Mouse (Mus musculus) urinary bladder, postnatal 14 days (tissue): Measurements from ENCODE around the gene Rab27a.

Experiments
- DNase-seq: peaks from one replicate; pipeline ENCODE4 v3.0.0; 2021; ENCODE audit warnings: low spot score

Rab27a gene

GRCm38 (mm10) chr9:73044146-73045079 is at the start of gene Rab27a:
Gene Rab27a, plus strand, starts transcription at chr9:73044854.
- peak; percentile 88 for DNase-seq

DNA sequence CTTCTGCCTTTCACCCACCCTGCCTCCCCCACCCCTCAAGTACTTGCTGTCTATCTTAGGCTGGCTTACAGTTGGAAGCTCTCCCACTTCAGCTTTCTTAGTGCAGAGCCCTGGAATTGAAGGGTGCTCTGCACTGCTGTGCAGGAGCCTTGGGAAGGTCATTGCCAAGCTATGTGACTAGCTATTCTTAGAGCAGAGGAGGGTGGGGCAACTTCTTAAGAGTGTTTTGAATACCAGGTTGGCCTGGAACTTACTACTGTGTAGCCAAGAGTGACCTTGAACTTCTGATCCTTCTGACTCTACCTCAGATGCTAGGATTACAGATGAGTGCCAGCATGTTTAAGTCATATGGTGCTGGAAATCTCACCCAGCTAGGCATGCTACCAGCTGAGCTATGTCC is 48.5 kb upstream of the Rab27a start:
- DNase-seq, result no peak

DNA sequence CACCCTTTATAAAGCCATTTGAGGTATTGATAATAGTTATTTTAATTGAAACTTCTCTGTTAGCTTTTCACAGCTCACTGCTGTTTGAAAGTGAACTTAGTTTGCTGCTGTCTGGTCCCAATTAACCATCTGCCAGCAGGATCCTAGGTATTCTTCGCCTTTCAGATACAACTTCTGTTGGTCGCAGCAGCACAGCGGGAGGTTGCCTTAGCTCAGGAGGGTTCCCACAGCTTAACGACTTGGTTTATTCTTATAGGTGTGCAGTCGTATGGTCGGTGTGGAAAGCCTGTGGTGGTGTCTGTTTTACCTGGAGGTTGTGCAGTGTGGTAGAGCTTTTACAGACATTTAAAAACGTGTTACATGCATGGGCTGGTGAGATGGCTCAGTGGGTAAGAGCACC is 47.8 kb upstream of the Rab27a start:
- DNase-seq, result no peak

GRCm38 (mm10) chr9:73000487-73000886 is 44.2 kb upstream of the Rab27a start:
- DNase-seq, result no peak

DNA sequence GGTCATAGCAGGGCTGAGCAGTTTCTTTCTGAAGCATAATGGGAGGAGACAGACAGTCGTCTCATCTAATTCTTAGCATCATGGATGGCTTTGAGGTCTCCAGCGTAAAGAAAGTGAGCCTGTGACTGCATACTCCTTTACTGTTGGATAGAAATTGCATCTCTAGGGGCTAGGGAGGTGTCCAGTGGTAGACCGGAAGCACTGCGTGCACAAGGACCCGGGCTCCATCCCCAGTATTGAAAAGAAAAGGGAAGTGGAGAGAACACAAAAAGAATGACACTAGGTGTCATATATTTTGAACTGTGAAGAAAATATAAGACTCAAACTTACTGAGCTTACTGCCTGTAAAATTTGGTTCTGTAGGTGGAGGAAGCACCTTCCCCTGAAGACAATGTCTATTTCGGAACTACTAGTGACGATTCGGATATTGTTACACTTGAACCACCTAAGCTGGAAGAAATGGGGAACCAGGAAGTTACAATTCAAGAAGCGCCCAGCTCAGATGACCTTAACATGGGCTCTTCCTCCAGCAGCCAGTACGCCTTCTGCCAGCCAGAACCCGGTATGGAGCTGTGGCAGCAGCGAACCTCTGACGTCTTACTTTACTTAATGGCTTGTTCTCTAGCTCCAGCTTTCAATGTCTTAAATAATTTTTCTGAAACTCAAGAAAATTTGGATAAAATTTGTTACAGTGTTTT is 43.2 kb upstream of the Rab27a start:
- DNase-seq, result no peak

- DNase-seq, result no peak
Observed at GRCm38 (mm10) chr9:73002177-73002576, 42.5 kb upstream of the Rab27a start.

- DNase-seq, result no peak
Observed at GRCm38 (mm10) chr9:73004076-73004475, 40.6 kb upstream of the Rab27a start.

DNA sequence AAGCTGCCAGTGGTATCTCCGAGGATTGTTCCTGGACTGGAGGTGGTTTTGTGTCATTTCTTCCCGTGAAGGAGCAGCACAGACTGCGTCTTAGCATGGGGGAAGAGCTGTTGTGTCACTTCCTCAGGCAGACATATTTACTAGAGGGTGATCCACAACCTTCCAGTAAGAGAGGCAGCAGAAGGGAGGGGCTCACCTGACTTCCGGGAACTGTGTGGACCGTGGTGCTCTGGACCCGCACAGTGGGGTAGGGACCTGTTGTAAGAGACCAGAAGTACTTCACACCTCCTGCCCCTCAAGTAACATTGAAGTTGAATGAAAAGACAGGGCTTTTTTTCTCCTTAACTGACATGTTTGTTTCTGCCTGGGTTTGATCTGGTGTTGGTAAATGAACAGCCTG is 39.5 kb upstream of the Rab27a start:
- no peak for DNase-seq

- DNase-seq, result no peak
Observed at GRCm38 (mm10) chr9:73006175-73006574, 38.5 kb upstream of the Rab27a start.

DNA sequence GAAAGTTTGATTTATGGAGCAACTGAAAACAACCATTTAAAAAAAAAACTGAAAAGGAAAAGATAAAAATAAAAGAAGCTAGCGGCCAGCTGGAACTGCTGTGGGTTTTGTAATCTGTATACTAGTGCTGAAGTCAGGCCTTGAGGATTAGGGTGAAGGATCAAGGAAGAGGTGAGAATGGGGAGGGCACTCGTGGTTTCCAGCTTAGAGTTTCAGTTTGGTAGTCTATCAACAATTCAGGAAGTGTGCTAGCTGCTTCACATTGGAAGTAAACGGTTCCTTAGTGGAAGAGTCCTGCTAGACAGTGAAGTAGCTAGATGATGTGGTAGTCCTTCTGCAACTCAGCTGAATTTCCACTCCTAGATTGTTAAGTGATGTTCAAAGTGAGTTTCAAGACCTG is 36.3 kb upstream of the Rab27a start:
- no peak for DNase-seq

DNA sequence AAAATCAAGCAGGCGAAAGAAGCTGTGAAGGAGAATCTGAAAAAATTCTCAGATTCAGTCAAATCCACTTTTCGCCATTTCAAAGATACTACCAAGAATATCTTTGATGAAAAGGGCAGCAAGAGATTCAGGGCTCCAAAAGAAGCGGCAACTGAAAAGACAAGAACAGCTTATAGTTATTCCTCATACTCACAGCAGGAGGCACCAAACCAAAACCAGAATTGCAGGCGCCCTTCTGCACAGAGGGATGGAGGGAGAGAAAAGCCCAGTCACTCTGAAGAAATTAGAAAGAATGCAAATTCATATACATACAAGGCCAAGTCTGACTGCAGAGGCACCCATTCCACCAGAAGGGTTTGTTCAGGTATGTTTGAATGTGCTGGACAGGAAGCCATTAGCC is 32.0 kb upstream of the Rab27a start:
- DNase-seq, result no peak

DNA sequence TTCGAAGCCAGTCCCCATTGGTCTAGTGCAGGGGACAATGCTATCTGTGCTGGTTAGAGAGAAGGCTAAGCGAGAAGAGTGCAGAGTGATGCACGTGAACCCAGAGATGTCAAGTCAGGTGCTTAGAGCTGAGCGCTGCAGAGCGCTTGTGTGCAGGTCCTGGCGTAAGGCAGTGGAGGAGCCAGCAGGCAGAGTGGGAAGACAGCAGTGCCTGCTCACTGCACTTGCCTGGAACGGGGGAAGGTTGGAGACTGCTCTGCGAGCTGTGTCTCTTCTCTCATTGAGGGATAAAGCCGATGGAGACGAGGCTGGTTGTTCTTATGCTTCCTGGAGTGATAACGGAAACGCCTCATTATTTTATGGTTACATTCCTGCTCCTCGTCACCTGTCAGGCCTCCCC is 29.9 kb upstream of the Rab27a start:
- DNase-seq, result no peak

GRCm38 (mm10) chr9:73019841-73020240 is 24.8 kb upstream of the Rab27a start:
- no peak for DNase-seq

- no peak for DNase-seq
Observed at GRCm38 (mm10) chr9:73020566-73021097, 24.0 kb upstream of the Rab27a start.

- DNase-seq, result no peak
Observed at GRCm38 (mm10) chr9:73025818-73026636, 18.6 kb upstream of the Rab27a start.

DNA sequence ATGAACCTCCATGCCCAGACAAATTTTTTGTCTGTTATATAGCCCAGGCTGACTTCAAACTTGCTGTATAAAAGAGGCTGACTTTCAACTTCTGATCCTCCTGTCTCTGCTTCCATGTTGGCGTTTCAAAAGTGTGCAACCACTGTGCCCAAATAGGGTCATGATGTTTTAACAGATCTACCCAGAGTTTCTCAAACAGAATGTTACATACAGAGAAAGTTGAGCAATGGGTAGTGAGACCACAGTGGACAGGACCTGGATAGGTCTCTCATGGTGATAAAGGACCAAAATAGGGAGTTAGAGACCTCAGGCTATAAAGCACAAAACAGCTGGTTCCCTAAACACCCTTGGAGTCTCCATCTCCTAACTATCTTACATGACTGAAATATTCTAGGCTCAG is 14.2 kb upstream of the Rab27a start:
- DNase-seq, result no peak

DNA sequence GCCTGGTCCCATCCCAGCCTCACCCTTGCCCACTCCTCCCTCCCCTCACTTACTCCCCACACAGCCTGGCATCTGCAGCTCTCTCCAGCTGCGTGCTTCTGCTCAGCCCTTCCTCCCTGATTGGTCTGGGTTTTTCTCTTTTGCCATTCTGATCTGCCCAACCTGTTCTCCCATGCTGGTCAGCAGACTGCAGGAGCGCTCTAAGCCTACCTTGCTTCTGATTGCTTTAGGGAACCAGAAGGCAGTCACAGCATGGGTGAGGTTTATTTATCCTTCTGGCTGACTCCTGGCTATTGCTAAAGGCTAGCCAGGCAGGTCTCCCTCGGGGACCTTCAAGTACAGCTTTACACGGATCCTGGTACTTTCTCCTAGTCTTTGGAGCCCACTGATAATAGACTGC is 13.2 kb upstream of the Rab27a start:
- no peak for DNase-seq

DNA sequence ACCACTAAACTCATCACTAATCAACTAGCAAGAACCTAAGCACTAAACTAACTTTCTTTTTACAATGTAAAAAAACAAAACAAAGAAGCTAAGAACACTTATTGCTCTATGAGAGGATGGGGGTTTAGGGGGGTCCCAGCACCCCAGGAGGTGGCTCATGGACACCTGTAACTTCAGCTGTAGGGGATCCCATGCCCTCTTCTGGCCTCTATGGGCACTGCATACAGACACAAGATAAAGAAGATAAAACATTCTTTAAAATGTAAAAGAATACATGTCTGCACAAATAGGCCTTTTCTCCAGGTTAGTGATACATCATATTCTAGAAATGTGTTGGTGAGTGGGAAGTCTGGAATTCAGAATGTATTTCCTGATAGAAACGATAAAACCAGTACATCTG is 11.2 kb upstream of the Rab27a start:
- no peak for DNase-seq

DNA sequence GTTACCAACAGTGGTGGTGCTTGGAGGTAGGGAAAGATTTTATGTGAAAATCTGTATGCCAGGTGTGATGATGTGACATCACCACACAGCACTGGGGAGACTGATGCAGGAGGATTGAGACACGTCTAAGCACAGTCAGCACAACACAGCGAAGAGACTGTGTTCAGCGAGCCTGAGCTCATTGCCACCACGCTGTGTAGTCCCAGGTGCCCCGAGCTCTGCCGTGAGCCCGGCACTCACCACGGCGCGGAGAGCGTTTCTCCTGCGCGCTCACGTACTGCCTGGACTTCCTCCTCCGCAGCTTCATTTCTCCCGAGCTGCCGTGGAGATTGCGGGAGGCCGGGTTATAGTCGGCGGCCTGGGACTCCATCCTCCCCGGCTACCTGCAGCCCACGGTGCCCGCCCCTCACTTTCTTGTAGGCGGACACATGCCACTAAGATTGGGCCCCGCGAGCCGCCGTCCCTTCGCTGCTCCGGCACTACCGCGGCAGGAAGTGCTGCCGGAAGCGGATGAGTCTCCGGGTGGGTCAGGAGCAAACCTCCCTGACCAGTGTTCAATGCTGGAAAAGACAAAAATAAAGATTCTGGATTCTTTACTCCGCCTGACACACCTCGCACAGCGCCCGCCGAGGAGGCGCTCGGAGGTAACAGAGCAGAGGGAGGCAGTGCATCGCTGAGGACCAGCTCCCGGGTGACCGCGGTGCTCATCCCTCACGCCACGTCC is 5.3 kb upstream of the Rab27a start:
- DNase-seq, result peak; percentile 93

GRCm38 (mm10) chr9:73040080-73040479 is 4.6 kb upstream of the Rab27a start, which contains the start of gene Pigb:
Gene Pigb, minus strand, starts transcription at chr9:73040378.
- DNase-seq, result no peak

GRCm38 (mm10) chr9:73045204-73045603 is 550 bp downstream of the Rab27a start:
- no peak for DNase-seq
